Mouse (Mus musculus) stomach, embryonic 14.5 days (tissue): ENCODE data around the gene Igf2. TPM values are rescaled to one million over a fixed set of nuclear protein-coding genes. Genes with fewer than 3 reads are reported as not detected.

Source experiments
- ATAC-seq: fragments of 200-750 bp; cut with Nextera tagmentation; 2 replicates; pipeline ENCODE4 v1.8.0; 2017; ENCODE audit warnings: low read depth, moderate TSS enrichment; ENCODE audit not compliant: insufficient number of reproducible peaks, insufficient read depth, low FRiP score
- H3K27ac ChIP-seq: fragments of 300-500 bp; sonication (generic); 2 replicates; pipeline ENCODE4 v1.5.1; 2014; ENCODE audit warnings: mild to moderate bottlenecking, low read length, moderate library complexity, mixed read lengths
- H3K27me3 ChIP-seq: fragments of 300-500 bp; sonication (generic); 2 replicates; pipeline ENCODE4 v1.6.1; 2014; ENCODE audit warnings: low read length, control low read depth, mixed read lengths; ENCODE audit not compliant: control insufficient read depth, insufficient read depth
- H3K36me3 ChIP-seq: fragments of 300-500 bp; sonication (generic); 2 replicates; pipeline ENCODE4 v1.6.1; 2014; ENCODE audit warnings: mild to moderate bottlenecking, control low read depth, low read length, moderate library complexity, mixed read lengths; ENCODE audit not compliant: control insufficient read depth, insufficient read depth
- H3K4me1 ChIP-seq: fragments of 300-500 bp; sonication (generic); 2 replicates; pipeline ENCODE4 v1.6.1; 2014; ENCODE audit warnings: low read length, control low read depth, mixed read lengths; ENCODE audit not compliant: control insufficient read depth, insufficient read depth
- H3K4me2 ChIP-seq: fragments of 300-500 bp; sonication (generic); replicated peaks from 2 replicates; pipeline ENCODE4 v1.6.1; 2014; ENCODE audit warnings: low read depth, low read length, control low read depth
- H3K4me3 ChIP-seq: fragments of 300-500 bp; sonication (generic); 2 replicates; pipeline ENCODE4 v1.5.1; 2014; ENCODE audit warnings: low read depth, low read length, control low read depth
- H3K9ac ChIP-seq: fragments of 300-500 bp; sonication (generic); replicated peaks from 2 replicates; pipeline ENCODE4 v1.6.1; 2014; ENCODE audit warnings: low read depth, mild to moderate bottlenecking, control low read depth, low read length, moderate library complexity, mixed read lengths
- H3K9me3 ChIP-seq: fragments of 300-500 bp; sonication (generic); 2 replicates; pipeline ENCODE4 v1.6.1; 2016; ENCODE audit warnings: low read depth, low read length, control low read depth; ENCODE audit not compliant: control insufficient read depth
- WGBS: fragments of 180-500 bp; shearing (Covaris S2); extraction: QIAGEN DNeasy Blood & Tissue Kit; methylation state at CpG from one replicate; pipeline ENCODE4 v1.1.7; 2014; 5-methylcytosine and 5-hydroxymethylcytosine counted together
- microRNA counts: library from miRNA; unstranded; fragments of <30 nt; microRNA quantifications from one replicate; lab custom pipeline; 2016
- microRNA-seq: library from miRNA; unstranded; fragments of <30 nt; microRNA quantifications from one replicate; pipeline ENCODE4, GENCODE M21; 2016
- polyA plus RNA-seq: library from polyadenylated mRNA; unstranded; fragments of >200 nt; fragmentation: Nextera tagmentation; extraction: Ambion mirVana; gene quantifications from 2 replicates; pipeline ENCODE4 v1.2.1, GENCODE M21; 2014

Gene Igf2
- polyA plus RNA-seq, 1 experiment from 2014 or later: 1,341 TPM

DNA sequence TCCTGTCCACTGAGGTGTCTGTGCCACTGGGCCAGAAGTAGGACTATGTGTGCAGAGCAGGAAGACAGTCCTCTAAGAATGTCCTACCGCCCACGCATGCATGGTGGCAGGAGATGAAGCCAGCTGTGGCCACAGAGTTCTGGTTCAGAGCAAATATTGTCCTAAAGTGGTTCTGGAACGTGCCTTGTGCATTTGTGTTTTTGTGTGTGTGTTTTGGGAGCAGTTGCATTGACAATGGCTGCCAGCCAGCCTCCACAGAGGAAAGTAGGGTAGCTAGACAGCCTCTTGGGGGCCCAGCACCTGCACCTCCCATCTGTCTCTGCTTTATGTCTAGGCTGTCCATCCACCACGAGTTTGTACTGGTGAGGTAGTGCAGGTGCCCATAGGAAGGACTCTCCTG lies 44.4 kb downstream of the Igf2 start:
- Histone ChIP-seq H3K9ac (no peak overlapping the region), H3K27me3 (no peaks in the 10 kb centered on the region), H3K4me2 (no peak overlapping the region), H3K27ac (no peak overlapping the region), H3K4me1 (no peaks in the 10 kb centered on the region), H3K9me3 (no peaks in the 10 kb centered on the region), H3K4me3 (no peak overlapping the region), H3K36me3 (no peaks in the 10 kb centered on the region)
- ATAC-seq: no peak
- WGBS: 77% methylated on average over 4 of the region's 4 CpGs

DNA sequence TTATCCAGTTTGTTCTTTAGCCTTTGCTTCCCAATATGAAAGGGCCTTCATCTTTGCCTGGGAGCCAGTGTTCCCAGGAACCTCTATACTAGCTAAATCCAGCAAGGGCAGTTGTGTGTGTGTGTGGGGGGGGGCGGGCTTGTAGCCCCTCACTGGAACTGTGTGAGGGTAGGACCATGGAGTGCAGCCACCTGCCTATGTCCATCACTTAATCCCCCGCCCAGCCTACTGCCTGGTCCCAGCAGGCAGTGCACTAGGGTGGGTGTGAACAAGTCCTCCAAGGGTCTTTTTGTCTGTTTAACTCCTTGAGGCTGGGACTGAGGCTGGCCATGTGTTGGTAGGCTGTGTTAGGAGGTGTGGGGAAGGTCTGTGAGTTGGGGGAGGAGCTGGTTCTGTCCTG lies 53.5 kb downstream of the Igf2 start:
- Histone ChIP-seq H3K4me1 (peaks cover 25% of the 10 kb centered on the region), H3K4me2 (no peak overlapping the region), H3K9me3 (no peaks in the 10 kb centered on the region), H3K36me3 (no peaks in the 10 kb centered on the region), H3K27ac (no peak overlapping the region), H3K27me3 (no peaks in the 10 kb centered on the region), H3K9ac (no peak overlapping the region), H3K4me3 (no peak overlapping the region)
- 55% methylated on average over 2 of the region's 2 CpGs for WGBS
- ATAC-seq: no peak

DNA sequence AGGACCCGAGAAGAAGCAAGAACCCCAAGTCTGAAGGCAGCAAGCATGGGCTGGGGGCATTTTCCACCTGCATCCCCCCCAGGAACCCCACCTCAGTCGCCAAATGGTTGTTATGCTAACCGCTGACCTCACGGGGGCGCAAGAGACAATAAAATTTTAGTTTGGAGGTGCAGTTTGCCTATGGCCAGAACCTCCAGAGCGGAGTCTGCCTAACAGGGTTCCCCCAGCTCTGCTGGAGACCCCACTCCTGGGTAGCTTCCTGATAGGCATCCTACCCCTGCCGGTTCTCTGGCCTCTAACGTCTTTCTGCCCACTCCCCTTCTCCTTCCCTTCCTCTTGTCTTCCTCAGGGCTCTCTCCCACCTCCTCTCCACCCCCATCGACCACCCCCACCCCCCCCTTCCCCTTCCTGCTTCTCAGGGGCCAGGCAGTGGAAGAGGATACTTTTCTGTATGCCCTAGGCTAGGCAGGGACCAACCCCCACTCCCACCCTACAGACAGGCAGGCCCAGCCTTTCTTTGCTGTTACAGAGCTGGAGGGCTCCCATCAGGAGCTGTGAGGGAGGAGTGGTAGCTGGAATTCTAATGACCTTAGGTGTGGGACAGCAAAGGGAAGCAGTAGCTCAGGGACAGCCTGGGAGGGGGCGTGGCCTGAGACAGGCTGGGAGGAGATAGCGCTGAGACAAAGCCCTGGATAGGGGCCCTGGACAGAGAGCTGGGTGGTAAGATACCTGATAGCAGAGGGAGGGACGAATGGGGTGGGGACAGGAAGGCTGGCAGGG lies 55.8 kb downstream of the Igf2 start:
- Histone ChIP-seq H3K27me3 (no peaks in the 10 kb centered on the region), H3K9me3 (no peaks in the 10 kb centered on the region), H3K4me1 (peaks cover 25% of the 10 kb centered on the region), H3K27ac (peak overlapping the region; percentile 86), H3K4me3 (peak overlapping the region; percentile 13; the same call in 1 of the 2 replicates), H3K9ac (no peak overlapping the region), H3K36me3 (no peaks in the 10 kb centered on the region), H3K4me2 (peak overlapping the region; percentile 35)
- ATAC-seq: peak; percentile 96
- WGBS: 2% methylated on average over 12 of the region's 12 CpGs

DNA sequence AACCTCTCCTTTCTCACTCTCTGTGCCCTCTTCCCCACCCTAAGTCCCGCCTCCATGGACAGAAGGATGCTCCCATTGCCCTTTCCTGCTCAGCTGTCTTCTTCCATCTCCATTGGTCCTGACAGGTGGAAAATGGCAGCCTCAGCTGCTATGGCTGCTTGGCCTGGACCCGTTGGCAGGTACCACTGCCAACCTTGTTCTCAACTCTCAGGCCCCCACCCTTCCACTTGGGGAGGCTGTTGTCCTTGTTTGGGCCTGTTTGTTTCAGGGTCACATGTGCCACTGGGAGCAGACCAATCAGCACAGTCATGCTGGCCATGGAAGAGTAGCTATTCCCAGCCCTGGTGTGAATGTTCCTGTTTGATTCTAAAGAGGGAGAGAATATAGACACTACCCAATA lies 65.7 kb downstream of the Igf2 start:
- ATAC-seq: no peak
- H3K27me3 ChIP-seq: no peaks in the 10 kb centered on the region
- no peak overlapping the region for H3K4me3 ChIP-seq
- no peaks in the 10 kb centered on the region for H3K36me3 ChIP-seq
- H3K9me3 ChIP-seq: no peaks in the 10 kb centered on the region
- H3K27ac ChIP-seq: no peak overlapping the region
- no peak overlapping the region for H3K4me2 ChIP-seq
- H3K9ac ChIP-seq: no peak overlapping the region
- 92% methylated on average over 2 of the region's 2 CpGs for WGBS
- H3K4me1 ChIP-seq: peaks cover 4% of the 10 kb centered on the region

MicroRNAs within 50 kb of the gene (microRNA counts, 519-probe panel; counts per million panel counts)
- microRNA mmu-miR-483 (lab: Ali Mortazavi, UCI): 2,494 counts per million, percentile 42 among the panel's probes with 10 or more counts

Small RNA genes lying within 50 kb of the gene (microRNA-seq; reads per million reads assigned to microRNA genes)
- 3,100 reads per million, percentile 84 among the genes with 10 or more reads in this experiment for gene Mir483

Other genes with a start within 250 kb of the Igf2 start
- 4.8 and 6.6 TPM in 2 replicates for gene Syt8, start 232.0 kb downstream of the Igf2 start, polyA plus RNA-seq
- gene Tnni2, start 225.0 kb downstream of the Igf2 start, polyA plus RNA-seq: 4.6 and 5.8 TPM in 2 replicates
- gene Lsp1, start 206.0 kb downstream of the Igf2 start, polyA plus RNA-seq: 194 and 211 TPM in 2 replicates
- 2.2 and 2.6 TPM in 2 replicates for gene Tnnt3, start 168.0 kb downstream of the Igf2 start, polyA plus RNA-seq
- gene Mrpl23, start 134.1 kb downstream of the Igf2 start, polyA plus RNA-seq: 32.6 and 35.6 TPM in 2 replicates
- gene Gm49394, start 3.1 kb upstream of the Igf2 start, polyA plus RNA-seq: not detected in 2 replicates
- gene Ins2, start 76.6 kb upstream of the Igf2 start, polyA plus RNA-seq: 10.7 TPM in 1 of 2 replicates, not detected in the other